ENCODE assay signal across 15 mouse cellular contexts in the genomic region with DNA sequence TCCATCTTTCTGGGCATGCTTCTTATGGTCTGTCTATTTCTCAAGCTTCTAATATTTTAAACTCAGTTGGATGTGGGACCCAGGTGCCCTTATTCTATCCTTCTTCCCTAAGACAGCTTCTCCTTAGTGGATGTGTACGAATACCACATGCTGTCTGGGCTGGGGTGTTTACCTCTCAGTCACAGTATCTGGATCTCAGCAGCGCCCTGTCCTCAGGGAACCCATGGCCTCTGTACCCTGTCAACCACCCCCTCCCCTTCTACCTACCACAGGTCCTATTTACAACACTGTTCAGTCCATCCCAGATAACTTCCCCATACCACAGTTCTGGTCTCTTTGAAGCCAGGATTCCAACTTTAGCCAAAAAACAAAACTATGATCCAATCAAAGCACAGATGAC. TPM values are rescaled to one million over a fixed set of nuclear protein-coding genes. Genes with fewer than 3 reads are reported as not detected.
DNase-seq lines count a peak whose midpoint lies in the region; ATAC-seq lines count a peak whose summit lies in the region.
"Had no signal": no experiment of that assay in that cellular context is flagged by ENCODE, and none has a peak within 500 bp of the region (broad histone marks: within the 10 kb centered on the region; RNA-seq: fewer than 3 reads in every experiment).

No protein-coding gene starts in this region.

- ATAC-seq in limb, embryonic 11.5 days (ENCODE audit: insufficient number of reproducible peaks, low FRiP score, low TSS enrichment, low read depth) = no peak
- ATAC-seq in liver, embryonic 11.5 days (replicated peaks; ENCODE audit: low FRiP score) = 0 out of 2 replicates have a peak, but pooled peaks have one; percentile 22
- ATAC-seq: forebrain, postnatal 0 days; intestine, embryonic 15.5 days had no signal

- no peak for DNase-seq in heart, embryonic 10.5 days (ENCODE audit: low spot score)
- no peak for DNase-seq in heart, postnatal 25 days (ENCODE audit: low spot score)
- no peak for DNase-seq in limb, embryonic 11.5 days (ENCODE audit: low spot score)
- DNase-seq in limb, embryonic 10.5 days (ENCODE audit: low spot score) = no peak
- DNase-seq in liver, embryonic 11.5 days (ENCODE audit: low spot score) = no peak
- no peak for DNase-seq in thymus, postnatal 10 days (ENCODE audit: low spot score in 2 of 2)
- DNase-seq: cerebellum, adult 11-12 months; forebrain, postnatal 0 days; gastrocnemius, postnatal 10 days; layer of hippocampus, adult 9-11 months had no signal

- WGBS in heart, embryonic 10.5 days = 46% methylated on average over 2 of the region's 2 CpGs
- 66% methylated on average over 2 of the region's 2 CpGs for WGBS in limb, embryonic 11.5 days
- WGBS in limb, embryonic 10.5 days = 64% methylated on average over 2 of the region's 2 CpGs
- WGBS in liver, embryonic 11.5 days = 39% methylated on average over 2 of the region's 2 CpGs

- 0 out of 2 replicates have a peak overlapping the region, but pooled peaks have one; percentile 30 for H3K27ac ChIP-seq in heart, embryonic 10.5 days
- 0 out of 2 replicates have a peak overlapping the region, but pooled peaks have one; percentile 15 for H3K27ac ChIP-seq in limb, embryonic 11.5 days (replicated peaks; ENCODE audit: low read depth, low read length)
- H3K27ac ChIP-seq in limb, embryonic 10.5 days = no peak overlapping the region; the same call in 1 of the 2 replicates
- peak overlapping the region; percentile 90 for H3K27ac ChIP-seq in brown adipose tissue, adult 24 weeks (replicated peaks; ENCODE audit: low read depth, low read length)
- no peak overlapping the region for H3K27ac ChIP-seq in liver, embryonic 11.5 days (ENCODE audit: low read depth, low read length)
- H3K27ac ChIP-seq: intestine, embryonic 15.5 days had no signal

- H3K9me3 ChIP-seq in heart, embryonic 10.5 days = no peaks in the 10 kb centered on the region
- H3K9me3 ChIP-seq in limb, embryonic 11.5 days (ENCODE audit: control insufficient read depth, low read length) = no peaks in the 10 kb centered on the region
- no peaks in the 10 kb centered on the region for H3K9me3 ChIP-seq in limb, embryonic 10.5 days (replicated peaks)
- H3K9me3 ChIP-seq in liver, embryonic 11.5 days (ENCODE audit: control insufficient read depth, low read length) = no peaks in the 10 kb centered on the region
- H3K9me3 ChIP-seq: intestine, embryonic 15.5 days; lung, embryonic 15.5 days; midbrain, embryonic 12.5 days had no signal

- no peak overlapping the region for H3K9ac ChIP-seq in limb, embryonic 11.5 days (ENCODE audit: low read length)
- no peak overlapping the region for H3K9ac ChIP-seq in liver, embryonic 11.5 days (ENCODE audit: low read depth, low read length)
- H3K9ac ChIP-seq: forebrain, postnatal 0 days; intestine, embryonic 15.5 days; lung, embryonic 15.5 days; midbrain, embryonic 12.5 days had no signal

- no peaks in the 10 kb centered on the region for H3K27me3 ChIP-seq in heart, embryonic 10.5 days (ENCODE audit: insufficient read depth, poor library complexity, severe bottlenecking)
- H3K27me3 ChIP-seq in limb, embryonic 11.5 days (ENCODE audit: control insufficient read depth, insufficient read depth, low read length) = no peaks in the 10 kb centered on the region
- no peaks in the 10 kb centered on the region for H3K27me3 ChIP-seq in limb, embryonic 10.5 days (ENCODE audit: low read depth, poor library complexity, severe bottlenecking)
- no peaks in the 10 kb centered on the region for H3K27me3 ChIP-seq in liver, embryonic 11.5 days (replicated peaks; ENCODE audit: control insufficient read depth, insufficient read depth, low read length)
- H3K27me3 ChIP-seq: intestine, embryonic 15.5 days; lung, embryonic 15.5 days; midbrain, embryonic 12.5 days had no signal

- peaks cover 83% of the 10 kb centered on the region for H3K4me1 ChIP-seq in heart, embryonic 10.5 days
- H3K4me1 ChIP-seq in limb, embryonic 11.5 days (ENCODE audit: control insufficient read depth, insufficient read depth, low read length) = peaks cover 30% of the 10 kb centered on the region
- H3K4me1 ChIP-seq in limb, embryonic 10.5 days = peaks cover 75% of the 10 kb centered on the region
- peaks cover 62% of the 10 kb centered on the region for H3K4me1 ChIP-seq in brown adipose tissue, adult 24 weeks (ENCODE audit: control insufficient read depth, insufficient read depth, insufficient read length, low read length)
- H3K4me1 ChIP-seq in liver, embryonic 11.5 days (replicated peaks; ENCODE audit: control insufficient read depth, insufficient read depth, low read length) = peaks cover 85% of the 10 kb centered on the region

- no peak overlapping the region for H3K4me2 ChIP-seq in limb, embryonic 11.5 days (ENCODE audit: low read depth, severe bottlenecking)
- H3K4me2 ChIP-seq in liver, embryonic 11.5 days = peak overlapping the region; percentile 15; the same call in 1 of the 2 replicates
- H3K4me2 ChIP-seq: intestine, embryonic 15.5 days; midbrain, embryonic 12.5 days had no signal

- peaks cover 24% of the 10 kb centered on the region for H3K36me3 ChIP-seq in heart, embryonic 10.5 days
- no peaks in the 10 kb centered on the region for H3K36me3 ChIP-seq in limb, embryonic 11.5 days (ENCODE audit: control insufficient read depth, insufficient read depth, low read length)
- peaks cover 51% of the 10 kb centered on the region for H3K36me3 ChIP-seq in limb, embryonic 10.5 days
- H3K36me3 ChIP-seq in liver, embryonic 11.5 days (ENCODE audit: control insufficient read depth, insufficient read depth, low read length) = peaks cover 4% of the 10 kb centered on the region; the same call in 1 of the 2 replicates

- 0 out of 2 replicates have a peak overlapping the region, but pooled peaks have one; percentile 5 for H3K4me3 ChIP-seq in heart, embryonic 10.5 days
- H3K4me3 ChIP-seq in limb, embryonic 11.5 days (ENCODE audit: low read depth, low read length) = no peak overlapping the region
- H3K4me3 ChIP-seq in limb, embryonic 10.5 days = no peak overlapping the region
- H3K4me3 ChIP-seq in brown adipose tissue, adult 24 weeks (ENCODE audit: insufficient read depth, low read depth, low read length) = no peak overlapping the region
- H3K4me3 ChIP-seq in liver, embryonic 11.5 days (ENCODE audit: low read depth, low read length) = no peak overlapping the region
- H3K4me3 ChIP-seq: intestine, embryonic 15.5 days; lung, embryonic 15.5 days; midbrain, embryonic 12.5 days; myocyte had no signal

- intact Hi-C loops in heart, postnatal 25 days (cut with DNase I) = no loop called here

RNA-seq across cellular contexts. Expression of a gene that starts 9.6 kb away (rescaled TPM):
- 160 and 178 TPM in 2 replicates for polyA plus RNA-seq in heart, embryonic 10.5 days (2016; fragmentation: Nextera tagmentation; extraction: Ambion mirVana)
- 100 to 1,000 TPM; 186 to 202 TPM for total RNA-seq in heart, postnatal 25 days (2021)
- 209 and 223 TPM in 2 replicates for polyA plus RNA-seq in limb, embryonic 11.5 days (2014; fragmentation: Nextera tagmentation; extraction: Ambion mirVana)
- polyA plus RNA-seq in limb, embryonic 10.5 days (2016; fragmentation: Nextera tagmentation; extraction: Ambion mirVana) = 240 and 246 TPM in 2 replicates
- 578 and 694 TPM in 2 replicates for polyA plus RNA-seq in brown adipose tissue, adult 24 weeks (2012; ENCODE audit: insufficient read depth, insufficient read length, missing spikeins)
- polyA plus RNA-seq in liver, embryonic 11.5 days (2014; fragmentation: Nextera tagmentation; extraction: Ambion mirVana) = 107 and 112 TPM in 2 replicates

Comparison
In these comparisons a context has a peak if more than half of its experiments do, and no peak if none do; other contexts are left out.
1. H3K27ac ChIP-seq: peak in heart, embryonic 10.5 days (single experiment), limb, embryonic 11.5 days (single experiment) and brown adipose tissue, adult 24 weeks (single experiment); none in limb, embryonic 10.5 days (single experiment) and liver, embryonic 11.5 days (single experiment).